Mouse (Mus musculus): ENCODE data around the gene Soga1. TPM values are rescaled to one million over a fixed set of nuclear protein-coding genes. Genes with fewer than 3 reads are reported as not detected.

Gene Soga1
- total RNA-seq, 2 experiments from 2014 or later = 17.1 to 17.7 TPM

DNA sequence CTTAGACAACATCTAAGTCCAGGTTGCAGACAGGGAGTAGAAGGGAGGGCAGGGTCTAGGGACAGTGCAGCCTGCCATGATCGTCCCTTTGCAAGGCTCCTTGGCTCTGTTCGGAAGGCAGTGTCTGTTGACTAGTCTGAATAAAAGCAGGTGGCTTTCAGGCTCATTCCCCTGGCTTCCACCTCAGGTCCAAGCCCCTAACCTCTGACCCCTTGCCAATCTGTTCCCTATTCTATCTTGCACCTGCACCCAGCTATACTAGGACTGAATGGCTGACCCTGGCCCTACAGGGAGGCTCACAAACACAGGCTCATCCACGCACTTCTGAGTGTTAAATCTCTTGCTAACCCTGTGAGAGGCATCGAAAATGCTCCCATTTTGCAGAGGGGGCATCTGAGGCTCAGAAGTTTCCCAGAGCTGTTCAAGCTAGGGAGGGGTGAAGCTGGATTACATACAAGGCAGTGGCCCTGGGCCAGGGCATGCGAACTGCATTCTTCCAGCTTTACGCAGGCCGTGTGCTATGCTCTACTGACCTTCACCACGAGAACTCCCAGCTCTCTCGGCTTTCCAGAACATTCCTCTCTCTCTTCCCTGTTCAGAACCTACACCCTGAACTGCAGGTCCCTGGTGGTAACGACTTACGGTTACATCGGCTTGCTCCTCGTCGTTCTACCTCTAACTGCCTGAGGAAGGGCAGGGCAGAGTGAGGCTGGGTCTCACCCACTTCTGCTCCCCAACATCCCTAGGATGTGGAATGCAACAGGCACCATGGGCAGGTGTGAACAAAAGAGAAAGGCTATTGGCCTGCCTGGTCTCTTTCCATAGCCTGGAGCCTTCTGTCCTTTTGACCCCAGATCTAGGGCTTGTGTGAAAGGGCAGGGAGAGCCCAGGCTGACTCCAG, 13.8 kb downstream of the Soga1 start:
- no peak for DNase-seq (ENCODE audit: low spot score in 2 of 2)

DNA sequence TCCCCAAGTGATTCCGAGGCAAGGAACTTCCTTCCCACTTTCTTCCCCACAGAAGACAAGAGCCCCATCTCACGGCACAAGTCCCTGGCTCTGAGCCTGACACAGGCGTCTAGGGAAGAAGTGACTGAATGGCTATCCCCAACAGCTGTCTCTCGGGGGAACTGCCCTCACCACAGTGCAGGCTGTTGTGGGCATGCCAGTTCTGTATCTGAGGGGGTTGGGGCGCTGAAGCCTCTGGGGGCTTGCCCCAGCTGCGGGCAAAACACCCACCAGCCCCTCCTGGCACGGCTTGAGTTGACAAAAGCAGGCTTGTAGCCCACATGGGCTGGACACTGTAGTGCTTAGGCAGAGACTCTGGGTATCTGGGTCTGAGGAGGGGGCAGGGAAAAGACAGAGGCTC, 14.9 kb downstream of the Soga1 start:
- DNase-seq (ENCODE audit: low spot score in 2 of 2) = no peak

DNA sequence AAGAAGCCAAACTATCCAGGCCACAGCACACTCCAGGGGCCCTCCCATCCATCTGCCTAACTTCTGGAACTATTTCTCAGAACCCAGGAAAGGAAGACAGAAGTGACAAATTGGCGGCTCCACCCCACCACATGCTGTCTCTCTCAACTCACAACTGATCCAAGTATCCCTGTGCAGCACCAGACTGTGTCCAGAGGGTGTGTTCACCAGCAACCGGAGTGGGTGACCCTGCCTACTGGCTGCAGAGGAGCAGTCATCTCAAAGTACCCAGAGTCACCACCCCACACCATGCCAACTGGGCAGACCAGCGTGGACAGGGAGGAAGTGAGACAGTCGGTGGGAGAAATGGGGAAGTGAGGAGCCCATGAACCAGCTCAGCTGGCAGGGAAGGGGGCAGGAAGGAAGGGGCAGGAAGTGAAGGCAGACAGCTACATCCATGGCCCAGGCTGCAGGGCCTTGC, 15.8 kb downstream of the Soga1 start:
- no peak for DNase-seq (ENCODE audit: low spot score in 2 of 2)

DNA sequence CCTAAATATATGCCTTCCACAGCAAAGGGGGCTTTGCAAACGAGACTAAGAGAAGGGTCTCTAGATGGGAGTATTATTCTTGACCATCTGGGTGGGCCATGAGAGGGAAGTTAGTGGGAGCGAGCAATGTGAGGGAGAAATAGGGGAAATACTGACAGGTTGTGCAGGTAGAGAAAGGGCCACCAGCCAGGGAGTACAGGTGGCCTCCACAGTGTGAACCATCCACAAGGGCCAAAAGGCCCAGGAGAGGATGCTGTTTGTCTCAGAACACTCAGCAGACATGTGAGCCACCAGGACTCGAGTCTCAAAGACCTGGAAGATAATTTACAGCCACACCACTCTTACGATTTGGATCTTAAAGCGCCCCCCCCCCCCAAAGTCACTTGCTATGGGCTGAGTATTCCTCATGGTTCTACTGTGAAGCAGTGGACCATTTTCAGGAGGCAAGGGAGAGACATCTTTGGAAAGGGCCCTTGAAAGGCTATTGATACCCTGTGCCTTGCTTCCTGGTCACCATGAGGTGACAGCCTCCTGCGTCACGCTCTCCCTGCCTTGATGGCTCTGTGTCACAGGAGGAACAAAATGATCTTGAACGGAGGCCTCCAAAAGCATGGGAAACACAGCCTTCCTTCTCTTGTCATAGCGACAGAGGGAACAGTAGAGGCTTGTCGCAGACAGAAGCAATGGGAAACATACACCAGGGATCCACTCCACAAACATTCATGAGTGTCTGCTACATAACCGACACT, 18.3 kb downstream of the Soga1 start:
- DNase-seq (ENCODE audit: low spot score in 2 of 2) = no peak

DNA sequence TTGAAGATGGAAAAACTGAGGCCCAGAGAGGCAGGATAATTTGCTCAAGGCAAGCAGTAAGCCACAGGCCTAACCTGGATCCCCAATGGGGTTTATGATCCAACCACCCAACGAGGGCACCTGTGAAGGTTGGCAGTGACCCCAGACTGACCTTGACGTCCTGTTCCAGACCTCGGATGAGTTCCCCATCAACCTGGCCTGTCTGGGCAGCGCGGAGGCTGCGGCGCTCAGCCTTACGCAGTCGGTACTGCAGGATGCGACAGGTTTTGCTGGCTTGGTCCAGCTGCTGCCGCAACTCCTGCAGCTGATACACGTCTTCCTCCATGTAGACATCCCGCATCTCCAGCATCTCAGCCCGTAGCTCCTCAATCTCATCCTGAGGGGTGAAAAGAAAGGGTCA, 19.0 kb downstream of the Soga1 start:
- DNase-seq (ENCODE audit: low spot score in 2 of 2) = no peak

DNA sequence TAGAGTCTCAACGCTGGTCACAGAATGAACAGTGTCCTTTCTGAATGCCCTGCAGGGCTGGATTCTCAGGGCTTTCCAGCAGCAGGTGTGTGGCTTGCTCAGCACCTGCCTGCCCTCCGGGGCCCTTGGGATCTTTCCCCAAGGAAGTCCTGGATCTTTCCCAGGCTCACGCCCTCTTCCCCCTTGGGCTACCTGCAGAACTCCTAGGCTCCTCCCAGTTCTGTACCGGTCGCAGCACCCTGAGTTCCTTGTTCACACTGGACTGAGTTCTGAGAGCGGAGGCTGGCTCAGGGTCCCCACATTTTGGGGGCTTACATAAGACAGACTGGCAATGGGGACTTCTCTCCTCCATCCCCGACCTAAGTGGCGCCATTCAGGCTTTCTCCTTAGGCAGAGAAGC, 19.9 kb downstream of the Soga1 start:
- DNase-seq (ENCODE audit: low spot score in 2 of 2) = no peak

DNA sequence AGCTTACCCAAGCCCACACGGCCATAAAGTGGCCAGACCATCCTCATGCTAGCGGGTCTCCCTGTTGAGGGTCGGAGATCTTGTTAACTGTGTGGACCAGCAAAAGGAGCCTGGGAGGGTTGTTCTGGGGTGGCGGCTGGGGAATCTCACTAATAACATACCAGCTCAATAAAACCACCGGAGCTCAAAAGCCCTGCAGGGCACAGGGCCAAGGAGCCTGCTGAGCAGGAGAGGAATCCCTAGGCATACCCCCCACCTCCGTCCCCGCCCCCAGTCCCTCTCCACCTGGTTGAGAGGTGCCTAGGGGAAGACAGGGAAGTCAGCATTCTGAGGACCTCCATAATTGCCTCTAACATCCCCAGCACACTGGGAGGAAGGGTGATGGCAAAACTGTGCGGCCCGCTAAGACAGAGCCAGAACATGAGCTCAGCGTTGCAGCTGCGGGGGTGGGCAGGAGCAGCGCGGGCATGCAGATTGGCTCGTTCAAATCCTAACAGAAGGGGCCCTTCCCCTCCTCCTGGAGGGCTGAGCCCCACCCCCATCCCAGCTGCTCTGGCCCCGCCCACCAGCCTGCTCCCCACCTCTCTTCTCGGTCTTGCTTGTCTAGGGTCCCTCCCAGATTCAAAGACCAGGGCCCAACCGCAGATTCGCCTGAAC, 20.6 kb downstream of the Soga1 start:
- DNase-seq (ENCODE audit: low spot score in 2 of 2) = peak; percentile 70 to 75

DNA sequence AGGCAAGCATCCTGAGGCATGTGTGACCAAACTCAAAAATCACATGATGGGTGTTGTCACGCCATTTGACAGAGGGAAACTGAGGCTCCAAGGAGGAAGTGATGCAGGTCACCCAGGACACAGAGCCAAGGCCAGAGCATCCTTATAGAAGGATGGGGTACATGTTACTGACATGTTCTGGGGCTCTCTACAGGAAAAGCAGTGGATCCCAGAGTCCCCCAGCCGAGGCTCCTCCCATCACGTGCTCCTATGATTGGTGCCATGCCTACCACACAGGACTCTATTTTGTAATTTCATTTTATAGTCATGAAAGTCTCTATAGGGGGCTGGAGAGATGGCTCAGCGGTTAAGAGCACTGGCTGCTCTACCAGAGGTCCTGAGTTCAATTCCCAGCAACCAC, 21.3 kb downstream of the Soga1 start:
- DNase-seq (ENCODE audit: low spot score in 2 of 2) = no peak

DNA sequence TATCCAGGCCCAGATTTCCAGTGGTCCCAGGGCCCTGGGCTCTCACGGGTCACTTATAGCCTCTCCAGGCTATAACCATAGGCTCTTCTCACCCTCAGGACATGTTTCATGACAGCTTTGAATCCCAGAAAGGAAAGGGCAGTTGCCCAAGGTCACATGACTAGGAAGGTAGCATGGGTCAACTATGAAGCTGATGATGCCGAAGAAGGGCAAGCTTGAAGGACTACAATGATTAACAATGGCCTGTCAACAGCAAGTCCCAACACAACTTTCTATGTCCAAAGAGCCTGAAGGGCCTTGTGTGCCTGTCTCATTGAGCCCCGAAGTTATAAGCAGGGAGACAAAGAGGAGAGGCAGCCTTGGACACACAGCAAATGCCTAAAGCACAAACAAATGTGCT, 21.9 kb downstream of the Soga1 start:
- no peak for DNase-seq (ENCODE audit: low spot score in 2 of 2)

DNA sequence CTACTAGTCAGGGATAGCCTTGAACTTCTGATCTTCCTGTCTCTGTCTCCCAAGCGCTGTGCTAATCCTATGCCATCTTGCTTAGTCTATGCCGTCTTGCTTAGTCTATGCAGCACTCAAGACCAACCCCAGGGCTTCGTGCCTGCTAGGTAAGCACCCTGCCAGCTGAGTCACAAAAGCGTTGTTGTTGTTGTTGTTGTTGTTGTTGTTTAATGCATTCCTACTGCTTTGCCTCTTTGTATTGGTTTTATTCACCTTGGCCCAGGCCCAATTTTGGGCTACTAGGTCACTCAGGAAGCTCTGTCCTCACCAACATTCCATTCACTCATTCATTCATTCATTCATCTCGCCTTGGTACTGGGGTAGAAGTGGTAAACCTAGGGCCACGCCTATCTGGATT, 23.3 kb downstream of the Soga1 start:
- DNase-seq (ENCODE audit: low spot score in 2 of 2) = no peak

DNA sequence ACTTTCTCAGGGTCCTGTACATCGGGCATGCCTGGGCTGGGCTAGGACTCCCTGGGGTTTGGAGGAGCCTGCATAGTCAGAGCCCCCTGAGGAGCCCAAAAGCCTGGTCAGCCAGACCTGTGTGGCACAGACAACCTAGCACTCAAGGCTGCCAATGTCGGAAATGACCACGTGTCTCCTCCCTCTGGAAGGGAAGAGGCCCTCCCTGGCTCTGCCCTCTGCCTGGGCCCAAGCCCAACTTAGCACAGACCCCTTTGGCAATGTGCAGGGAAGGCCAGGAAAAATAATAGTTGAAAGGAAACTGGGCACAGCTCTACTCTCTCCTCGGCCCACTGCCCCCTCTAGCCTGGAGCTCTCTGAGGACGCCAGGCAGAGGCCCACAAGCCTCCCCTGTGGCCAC, 24.2 kb downstream of the Soga1 start:
- no peak for DNase-seq (ENCODE audit: low spot score in 2 of 2)

DNA sequence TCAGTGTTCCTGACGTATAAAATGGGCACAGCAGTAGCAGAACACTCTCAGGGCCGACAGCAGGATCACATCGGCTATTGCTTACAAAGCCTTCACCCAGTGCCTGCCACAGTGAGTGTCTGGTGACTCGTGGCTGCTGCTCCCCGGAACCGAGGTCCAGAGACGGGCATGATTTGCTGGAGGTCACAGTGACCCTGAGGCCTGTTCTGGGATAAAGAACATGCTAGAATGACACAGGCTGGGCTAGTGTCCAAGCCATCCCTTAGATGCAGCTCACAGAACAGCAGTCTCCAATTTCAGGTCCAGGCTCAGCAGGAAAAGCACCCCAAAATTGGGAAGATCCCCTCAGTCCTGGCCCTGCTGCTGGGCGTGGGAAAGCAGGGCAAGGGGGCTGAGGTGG, 24.8 kb downstream of the Soga1 start:
- DNase-seq (ENCODE audit: low spot score in 2 of 2) = no peak

DNA sequence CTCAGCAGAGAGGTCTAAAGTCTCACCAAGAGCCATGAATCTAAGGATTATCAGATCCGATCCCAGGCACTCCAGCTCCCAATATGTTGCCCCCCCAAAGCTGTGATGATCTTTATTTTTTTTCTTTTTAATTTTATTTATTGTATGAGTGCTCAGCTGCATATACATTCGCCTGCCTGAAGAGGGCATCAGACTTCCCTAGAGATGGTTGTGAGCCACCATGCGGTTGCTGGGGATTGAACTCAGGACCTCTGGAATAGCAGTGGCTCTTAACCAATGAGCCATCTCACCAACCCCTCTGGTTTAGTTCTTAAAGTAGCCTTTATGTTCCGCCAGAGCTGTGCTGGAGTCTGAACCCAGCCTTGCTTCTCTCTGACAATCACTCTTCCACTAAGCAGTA, 25.3 kb downstream of the Soga1 start:
- no peak for DNase-seq (ENCODE audit: low spot score in 2 of 2)

DNA sequence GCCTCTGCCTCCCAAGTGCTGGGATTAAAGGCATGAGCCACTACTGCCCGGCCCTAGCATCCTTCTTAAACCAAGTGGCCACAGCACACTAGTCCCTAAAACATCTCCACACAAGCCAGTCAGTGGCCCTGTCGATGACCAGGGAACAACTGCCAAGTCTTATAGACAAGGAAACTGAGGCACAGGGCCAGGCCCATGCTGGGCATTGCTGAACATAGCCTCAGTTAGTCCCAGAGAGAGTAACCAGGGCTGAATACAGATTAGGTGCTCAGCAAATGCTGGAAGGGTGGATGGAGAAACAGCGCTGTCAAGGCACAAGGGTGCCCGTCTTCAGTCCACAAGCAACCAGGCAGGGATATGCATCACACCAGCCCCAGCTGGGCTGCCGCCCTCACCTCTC, 25.9 kb downstream of the Soga1 start:
- DNase-seq (ENCODE audit: low spot score in 2 of 2) = no peak

DNA sequence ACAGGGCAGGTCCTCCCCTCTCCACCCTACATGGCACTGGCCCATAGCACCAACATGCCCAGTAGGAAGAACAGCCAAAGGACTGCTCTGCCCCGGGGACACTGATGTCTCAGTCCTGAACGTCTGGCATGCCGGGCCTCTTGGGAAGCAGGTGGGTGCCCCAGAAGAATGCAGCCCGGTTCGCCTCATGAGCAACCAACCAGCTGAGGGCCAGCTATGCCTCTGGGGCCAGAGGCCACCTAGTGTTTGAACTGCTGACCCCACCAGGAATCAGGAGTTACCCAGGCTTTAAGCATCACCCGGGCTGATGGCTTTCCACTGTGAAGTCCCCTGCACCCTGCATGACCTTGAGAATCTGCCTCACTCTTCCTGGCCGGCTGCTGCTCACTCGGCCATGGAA, 26.6 kb downstream of the Soga1 start:
- DNase-seq (ENCODE audit: low spot score in 2 of 2) = no peak

DNA sequence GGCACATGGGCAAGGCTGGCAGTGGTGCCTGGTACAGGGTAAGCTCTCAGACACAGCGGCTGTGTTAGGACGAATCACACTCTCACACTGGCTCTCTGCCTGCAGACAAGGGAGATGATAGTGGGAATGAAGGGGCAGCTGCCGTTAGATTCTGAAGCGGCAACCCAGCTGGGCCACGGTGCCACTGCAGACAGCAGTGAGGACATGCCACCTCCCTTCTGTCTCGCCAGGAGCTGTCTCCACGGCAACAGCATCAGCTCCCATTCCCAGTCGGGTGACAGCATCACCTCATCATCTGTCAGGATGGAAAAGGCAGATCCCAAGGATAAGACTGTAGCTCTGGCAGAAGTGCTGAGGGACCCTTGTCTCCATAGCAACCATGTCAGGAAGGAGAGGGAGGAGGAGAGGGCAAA, 29.2 kb downstream of the Soga1 start:
- peak in 1 of 2 experiments; percentile 51 for DNase-seq (ENCODE audit: low spot score in 2 of 2)

DNA sequence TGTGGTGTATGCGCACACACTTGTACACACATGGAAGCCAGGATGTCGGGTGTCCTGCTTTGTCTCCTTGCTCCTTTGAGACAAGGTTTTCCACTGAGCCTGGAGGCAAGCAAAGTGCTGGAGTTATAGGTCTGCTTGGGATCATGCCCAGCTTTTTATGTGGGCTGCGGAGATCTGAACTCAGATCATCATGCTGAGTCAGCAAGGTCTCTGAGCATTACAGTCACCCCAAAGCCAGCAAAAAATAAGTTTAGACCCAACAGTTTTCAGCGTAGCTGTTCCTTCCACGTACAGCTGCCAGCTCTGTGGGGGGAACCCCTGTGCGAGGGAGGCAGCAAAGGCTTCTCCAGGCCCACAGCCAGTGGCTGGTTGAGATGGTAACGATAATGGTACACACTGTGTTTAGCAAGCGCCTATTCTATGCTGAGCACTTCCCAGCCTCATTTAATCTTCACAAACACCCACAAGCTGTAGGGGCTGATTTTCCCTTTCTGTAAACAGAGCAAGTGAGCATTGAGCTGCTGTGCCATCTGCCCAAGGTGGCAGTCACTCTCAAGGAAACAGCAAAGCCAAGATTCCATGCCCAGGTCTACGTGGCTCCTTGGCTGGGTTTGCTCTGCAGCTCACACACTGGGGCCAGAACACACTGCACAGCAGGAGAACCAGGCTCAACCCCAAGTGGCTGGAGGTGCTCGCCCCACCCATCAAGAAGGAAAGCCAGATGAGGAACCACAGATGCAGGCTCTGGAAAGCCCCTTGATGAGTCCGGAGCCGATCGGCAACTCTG, 30.5 kb downstream of the Soga1 start:
- peak; percentile 64 to 85 for DNase-seq (ENCODE audit: low spot score in 2 of 2)

DNA sequence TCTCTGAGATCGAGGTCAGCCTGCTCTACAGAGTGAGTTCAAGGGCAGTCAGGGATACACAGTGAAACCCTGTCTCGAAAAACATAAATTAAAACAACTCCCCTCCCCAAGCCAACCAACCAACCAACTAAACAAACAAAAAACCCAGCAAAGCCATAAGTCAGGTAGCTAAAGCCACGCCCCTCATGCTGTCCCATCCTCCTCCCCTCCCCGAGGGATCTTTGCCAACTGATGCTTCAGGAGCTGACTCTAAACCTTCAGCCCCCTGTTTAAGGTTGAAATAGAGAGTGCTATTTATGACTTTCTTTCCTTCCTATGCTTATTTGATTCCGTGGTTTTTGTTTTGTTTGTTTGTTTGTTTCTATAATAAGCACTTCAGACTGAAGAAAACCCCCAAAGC, 32.1 kb downstream of the Soga1 start:
- DNase-seq (ENCODE audit: low spot score in 2 of 2) = no peak

DNA sequence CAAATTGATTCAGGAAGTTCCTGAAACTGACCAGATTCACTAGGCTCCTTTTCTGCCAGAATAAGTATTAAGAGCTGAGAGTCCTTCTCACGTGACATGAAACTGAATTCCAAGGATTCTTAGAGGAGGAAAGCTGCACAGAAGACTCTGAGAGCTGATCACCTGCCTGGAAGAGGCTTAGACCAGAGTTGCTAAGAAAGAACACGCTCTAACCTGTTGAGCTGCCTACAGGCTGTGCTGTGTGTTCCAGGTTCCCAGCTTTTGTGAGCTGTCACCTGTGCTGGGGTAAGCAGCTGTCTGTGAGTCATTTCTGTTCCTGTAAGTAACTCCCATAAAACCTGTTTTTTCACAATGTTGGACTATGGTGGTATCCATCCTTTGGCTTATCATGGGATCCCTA, 33.1 kb downstream of the Soga1 start:
- no peak for DNase-seq (ENCODE audit: low spot score in 2 of 2)

DNA sequence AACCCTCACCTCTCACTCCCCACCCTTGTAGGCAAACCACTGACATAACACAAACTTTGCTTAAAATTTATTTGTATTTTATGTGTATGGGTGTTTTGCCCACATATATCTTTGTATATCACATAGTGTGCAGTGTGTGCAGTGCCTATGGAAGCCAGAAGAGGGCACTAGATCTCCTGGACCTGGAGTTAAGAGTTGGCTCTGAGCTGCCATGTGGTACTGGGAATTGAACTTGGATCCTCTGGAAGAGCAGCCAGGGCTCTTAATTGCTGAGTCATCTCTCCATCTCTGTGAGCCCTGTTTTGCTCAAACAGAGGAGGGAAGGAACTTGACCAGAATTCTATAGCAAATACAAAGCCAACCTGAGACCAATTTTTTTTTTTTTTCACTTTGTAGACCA, 35.1 kb downstream of the Soga1 start:
- DNase-seq (ENCODE audit: low spot score in 2 of 2) = no peak

DNA sequence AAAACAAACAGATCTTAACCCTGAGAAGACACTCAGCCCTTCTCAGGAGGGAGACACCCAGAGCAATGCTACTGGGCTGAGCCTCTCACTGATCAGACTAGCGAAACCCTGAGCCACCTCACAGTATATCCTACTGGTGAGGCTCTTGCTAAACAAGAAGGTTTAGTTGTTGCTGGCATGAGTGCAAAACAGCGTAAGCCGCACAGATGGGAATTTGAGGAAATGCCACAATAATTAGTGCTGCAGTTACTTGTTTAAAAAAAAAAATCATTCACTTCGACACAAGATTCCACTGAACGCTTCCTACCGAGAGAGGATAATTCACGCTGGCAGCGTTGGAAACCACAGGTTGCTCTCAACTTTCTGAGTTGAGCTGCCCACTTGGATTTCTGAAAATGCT, 35.5 kb downstream of the Soga1 start:
- no peak for DNase-seq (ENCODE audit: low spot score in 2 of 2)

Data from left cerebral cortex, adult 18-20 months (tissue).